24 mouse cellular contexts compared by ENCODE assay signal in genomic region chr13:31370873-31371272, GRCm38 (mm10).
DNase-seq lines count a peak whose midpoint lies in the region; ATAC-seq and TF ChIP-seq lines count a peak whose summit lies in the region.
"Had no signal": no experiment of that assay in that cellular context is flagged by ENCODE, and none has a peak within 500 bp of the region (broad histone marks: within the 10 kb centered on the region; RNA-seq: fewer than 3 reads in every experiment).

No protein-coding gene starts in this region.

- no peaks in the 10 kb centered on the region for H3K27me3 ChIP-seq in Patski
- no peaks in the 10 kb centered on the region for H3K27me3 ChIP-seq in stomach, embryonic 16.5 days (ENCODE audit: control insufficient read depth, insufficient read depth, low read length)
- H3K27me3 ChIP-seq: embryonic facial prominence, embryonic 12.5 days; forebrain, embryonic 13.5 days; hindbrain, embryonic 12.5 days had no signal

- no peaks in the 10 kb centered on the region for H3K9me3 ChIP-seq in stomach, embryonic 16.5 days (replicated peaks; ENCODE audit: control insufficient read depth, low read length)
- H3K9me3 ChIP-seq: embryonic facial prominence, embryonic 12.5 days; forebrain, embryonic 13.5 days; heart, embryonic 10.5 days; hindbrain, embryonic 12.5 days had no signal

- TF ChIP-seq CTCF in layer of hippocampus, adult 2 months (conservative IDR thresholded peaks at IDR 0.05) = no peak
- no peak for TF ChIP-seq CTCF in Patski (IDR thresholded peaks at IDR 0.05)

- no peak overlapping the region for H3K9ac ChIP-seq in stomach, embryonic 16.5 days (ENCODE audit: low read length)
- H3K9ac ChIP-seq: embryonic facial prominence, embryonic 12.5 days; forebrain, embryonic 13.5 days; forebrain, postnatal 0 days; hindbrain, embryonic 12.5 days had no signal

- in situ Hi-C loops in Patski (cut with MboI; ENCODE audit: low pct_unique_long_range_greater_than_20kb) = no loop called here

- POLR2A ChIA-PET in Patski (lab: Charles Lee) = no interaction called here

- 39% methylated on average over 6 of the region's 6 CpGs for WGBS in stomach, embryonic 16.5 days

- ATAC-seq in Patski = no peak
- no peak for ATAC-seq in stomach, embryonic 16.5 days (ENCODE audit: insufficient read depth, low FRiP score)
- no peak for ATAC-seq in CD4-positive, CD25-positive, alpha-beta regulatory T cell, adult 4 months
- ATAC-seq: activated CD4-positive, CD25-positive, alpha-beta regulatory T cell, adult 4 months; forebrain, embryonic 13.5 days; forebrain, postnatal 0 days; hindbrain, embryonic 16.5 days had no signal

- H3K36me3 ChIP-seq in stomach, embryonic 16.5 days (ENCODE audit: control insufficient read depth, insufficient read depth, low read length) = no peaks in the 10 kb centered on the region
- H3K36me3 ChIP-seq: embryonic facial prominence, embryonic 12.5 days; heart, embryonic 10.5 days; hindbrain, embryonic 12.5 days had no signal

- H3K27ac ChIP-seq in layer of hippocampus, adult 2 months = 0 out of 2 replicates have a peak overlapping the region, but pooled peaks have one; percentile 20
- peak overlapping the region; percentile 16; the same call in 1 of the 2 replicates for H3K27ac ChIP-seq in stomach, embryonic 16.5 days (ENCODE audit: low read length)
- H3K27ac ChIP-seq: embryonic facial prominence, embryonic 12.5 days; forebrain, embryonic 13.5 days; gastrocnemius, adult 2 months; heart, embryonic 10.5 days; hindbrain, embryonic 12.5 days had no signal

- CTCF ChIA-PET in Patski (lab: Charles Lee) = no interaction called here

- no peak overlapping the region for H3K4me2 ChIP-seq in stomach, embryonic 16.5 days (ENCODE audit: low read depth, low read length)
- H3K4me2 ChIP-seq: embryonic facial prominence, embryonic 12.5 days; forebrain, embryonic 13.5 days; hindbrain, embryonic 12.5 days had no signal

- DNase-seq in embryo, embryonic 10 days (ENCODE audit: low spot score) = peak; percentile 6
- DNase-seq in embryo, embryonic 10.5 days (ENCODE audit: low spot score) = no peak
- DNase-seq in layer of hippocampus, adult 2 months (ENCODE audit: low spot score in 2 of 2) = no peak
- no peak for DNase-seq in layer of hippocampus, postnatal 36 days
- DNase-seq in Patski (ENCODE audit: low read depth, low spot score) = peak; percentile 22
- DNase-seq: adrenal gland, postnatal 14 days; B cell, adult 2 months; cerebellum, adult 18-20 months; cerebellum, adult 9-11 months; cerebellum, postnatal 36 days; embryo, embryonic 11 days; forebrain, postnatal 0 days; gastrocnemius, adult 2 months; gastrocnemius, postnatal 25 days; heart, postnatal 10 days; heart, postnatal 4 days had no signal

- no peak overlapping the region for H3K4me3 ChIP-seq in layer of hippocampus, adult 2 months
- no peak overlapping the region for H3K4me3 ChIP-seq in stomach, embryonic 16.5 days (replicated peaks; ENCODE audit: low read length)
- H3K4me3 ChIP-seq: embryonic facial prominence, embryonic 12.5 days; forebrain, embryonic 13.5 days; gastrocnemius, adult 2 months; heart, embryonic 10.5 days; hindbrain, embryonic 12.5 days had no signal

- no peaks in the 10 kb centered on the region; the same call in 1 of the 2 replicates for H3K4me1 ChIP-seq in stomach, embryonic 16.5 days (ENCODE audit: control insufficient read depth, insufficient read depth, low read length)
- H3K4me1 ChIP-seq: embryonic facial prominence, embryonic 12.5 days; forebrain, embryonic 13.5 days; heart, embryonic 10.5 days had no signal

Comparison
In these comparisons a context has a peak if more than half of its experiments do, and no peak if none do; other contexts are left out.
1. DNase-seq: peak in embryo, embryonic 10 days (single experiment) and Patski (single experiment); none in embryo, embryonic 10.5 days (single experiment), layer of hippocampus, adult 2 months (0 of 2) and layer of hippocampus, postnatal 36 days (0 of 2).